Mouse (Mus musculus): ENCODE results near the gene Dnajb5. TPM values are rescaled to one million over a fixed set of nuclear protein-coding genes. Genes with fewer than 3 reads are reported as not detected.

The Dnajb5 gene
- polyA plus RNA-seq, 1 experiment from 2014 or later, result 48.7 TPM

DNA sequence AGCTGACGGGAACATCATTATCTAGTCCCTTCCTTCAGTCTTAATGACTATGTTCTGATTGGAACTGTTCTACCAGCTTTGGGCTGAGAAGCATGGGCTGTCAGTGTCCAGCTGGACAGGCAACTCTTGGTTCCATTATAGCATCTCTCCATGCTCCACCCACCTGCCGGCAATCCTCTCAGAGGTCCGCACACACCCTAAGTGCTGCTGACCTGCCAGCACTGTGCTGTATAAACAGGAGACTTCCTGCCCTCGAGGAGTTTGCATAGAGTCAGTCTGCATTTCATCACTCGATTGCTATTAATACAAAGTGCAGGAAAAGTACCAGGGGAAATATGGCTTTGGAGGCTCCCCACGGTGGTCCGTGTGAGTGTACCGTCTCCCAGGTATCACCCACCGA, 28.9 kb upstream of the Dnajb5 start:
- Histone ChIP-seq H3K9me3 (replicated peaks) (no peaks in the 10 kb centered on the region), H3K36me3 (no peaks in the 10 kb centered on the region), H3K27ac (replicated peaks) (0 out of 2 replicates have a peak overlapping the region, but pooled peaks have one; percentile 45), H3K4me1 (peaks cover 44% of the 10 kb centered on the region), H3K27me3 (replicated peaks) (no peaks in the 10 kb centered on the region), H3K9ac (replicated peaks) (no peak overlapping the region), H3K4me3 (replicated peaks) (no peak overlapping the region), H3K4me2 (no peak overlapping the region)
- 72% methylated on average over 9 of the region's 9 CpGs for WGBS
- no peak for ATAC-seq (ENCODE audit: low FRiP score)

DNA sequence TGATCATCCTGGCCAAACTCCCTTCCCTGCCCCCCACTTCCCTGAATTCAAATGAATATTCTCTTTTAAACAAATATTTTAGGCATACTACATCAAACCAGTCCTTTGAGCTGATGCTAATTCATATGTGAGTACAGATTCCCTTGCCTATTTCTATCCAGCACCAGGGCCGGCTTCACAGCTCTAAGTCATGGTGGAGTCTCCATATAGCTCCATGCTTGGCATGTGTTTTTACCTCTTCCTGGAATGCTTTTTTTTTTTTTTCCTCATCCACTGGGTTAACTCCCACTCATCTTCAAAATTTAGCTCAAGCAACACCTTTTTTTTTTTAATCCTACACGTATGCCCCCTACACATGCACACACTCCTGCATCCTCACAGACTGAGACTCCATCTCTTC, 28.1 kb upstream of the Dnajb5 start:
- peak overlapping the region; percentile 64 for H3K27ac ChIP-seq (replicated peaks)
- WGBS, result 53% methylated on average over 2 of the region's 2 CpGs
- no peaks in the 10 kb centered on the region for H3K27me3 ChIP-seq (replicated peaks)

DNA sequence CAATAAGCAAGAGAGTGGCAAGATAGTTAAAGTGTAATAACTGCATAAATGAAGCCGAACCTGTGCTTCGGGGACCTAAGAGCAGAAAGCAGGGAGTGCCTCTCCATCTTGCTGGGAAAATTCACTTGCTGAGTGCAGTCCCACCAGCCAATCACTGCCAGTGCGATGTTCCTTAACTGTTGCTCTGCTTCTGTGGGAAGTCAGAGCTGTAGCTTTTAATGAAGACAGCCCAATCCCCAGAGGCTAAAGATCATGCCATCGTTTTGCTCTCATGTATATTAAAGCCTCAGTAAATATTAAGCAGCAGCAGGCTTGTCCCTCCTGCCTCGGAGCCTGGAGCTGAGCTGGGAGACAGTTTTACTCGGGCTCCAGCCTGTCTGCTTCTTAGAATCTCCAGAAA, 27.6 kb upstream of the Dnajb5 start:
- peak overlapping the region; percentile 64 for H3K27ac ChIP-seq (replicated peaks)
- H3K4me2 ChIP-seq, result peak overlapping the region; percentile 32
- H3K9me3 ChIP-seq (replicated peaks), result no peaks in the 10 kb centered on the region
- H3K36me3 ChIP-seq, result no peaks in the 10 kb centered on the region
- H3K4me1 ChIP-seq, result peaks cover 39% of the 10 kb centered on the region
- H3K4me3 ChIP-seq (replicated peaks), result peak overlapping the region; percentile 10; the same call in 1 of the 2 replicates
- 41% methylated on average over 6 of the region's 6 CpGs for WGBS
- ATAC-seq (ENCODE audit: low FRiP score), result peak; percentile 62
- no peaks in the 10 kb centered on the region for H3K27me3 ChIP-seq (replicated peaks)
- no peak overlapping the region for H3K9ac ChIP-seq (replicated peaks)

More for the DNA sequence above, 28.1 kb upstream of the Dnajb5 start:
- no peaks in the 10 kb centered on the region for H3K9me3 ChIP-seq (replicated peaks)
- ATAC-seq (ENCODE audit: low FRiP score), result no peak
- no peak overlapping the region for H3K4me3 ChIP-seq (replicated peaks)
- peak overlapping the region; percentile 32; the same call in 1 of the 2 replicates for H3K4me2 ChIP-seq
- H3K36me3 ChIP-seq, result no peaks in the 10 kb centered on the region
- H3K4me1 ChIP-seq, result peaks cover 40% of the 10 kb centered on the region
- no peak overlapping the region for H3K9ac ChIP-seq (replicated peaks)

DNA sequence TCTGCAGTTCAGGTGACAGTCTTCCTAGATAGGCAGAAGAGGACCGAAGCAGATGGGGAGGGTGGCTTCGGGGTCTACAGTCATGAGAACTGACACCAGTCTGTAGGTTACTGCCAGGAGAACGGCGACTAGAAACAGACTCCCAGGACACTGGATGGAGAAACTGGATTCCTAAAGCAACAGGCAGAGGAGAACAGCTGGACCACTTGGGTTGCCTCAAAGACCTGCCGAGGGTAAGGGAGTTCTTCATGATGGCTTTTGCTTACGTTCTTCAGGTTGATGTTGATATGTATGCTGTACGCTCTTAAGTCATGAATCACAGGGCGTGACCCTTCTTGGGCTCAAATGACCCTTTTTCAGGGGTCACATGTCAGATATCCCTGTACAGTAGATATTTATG, 27.2 kb upstream of the Dnajb5 start:
- Histone ChIP-seq H3K4me1 (peaks cover 38% of the 10 kb centered on the region), H3K9ac (replicated peaks) (no peak overlapping the region), H3K36me3 (no peaks in the 10 kb centered on the region), H3K27me3 (replicated peaks) (no peaks in the 10 kb centered on the region), H3K9me3 (replicated peaks) (no peaks in the 10 kb centered on the region), H3K4me3 (replicated peaks) (peak overlapping the region; percentile 10; the same call in 1 of the 2 replicates), H3K4me2 (peak overlapping the region; percentile 32), H3K27ac (replicated peaks) (peak overlapping the region; percentile 64)
- no peak; the same call in 1 of the 2 replicates for ATAC-seq (ENCODE audit: low FRiP score)
- WGBS, result 83% methylated on average over 8 of the region's 8 CpGs

DNA sequence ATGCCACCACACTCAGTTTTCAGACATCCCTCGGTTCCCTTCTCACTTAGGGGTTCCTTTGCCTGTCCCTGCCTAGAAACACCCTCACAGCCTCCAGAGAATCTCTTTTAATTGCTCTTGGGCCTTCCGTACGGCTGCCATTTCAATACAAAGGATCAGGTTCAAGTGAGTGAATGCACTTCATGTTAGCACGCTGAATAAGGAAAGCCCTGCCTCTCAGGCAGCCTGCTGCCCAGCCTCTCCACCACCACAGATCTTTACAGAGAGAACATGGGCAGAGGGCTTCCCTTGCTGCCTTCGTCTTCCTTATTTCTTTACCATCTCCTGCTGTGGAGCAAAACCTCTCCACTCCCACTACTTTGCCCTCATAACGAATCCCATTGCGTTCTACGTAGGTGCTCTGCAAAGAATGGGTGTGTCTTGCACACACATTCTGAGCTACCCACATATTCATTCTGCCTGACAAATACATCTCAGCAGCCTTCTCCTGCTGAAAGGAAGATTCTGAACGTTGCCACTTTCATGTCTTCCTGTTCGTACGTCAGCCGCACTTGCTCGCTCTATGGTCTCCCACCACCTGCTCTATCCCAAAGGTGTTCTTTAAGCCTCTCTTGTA, 25.4 kb upstream of the Dnajb5 start:
- H3K4me3 ChIP-seq (replicated peaks), result no peak overlapping the region
- peak overlapping the region; percentile 32; the same call in 1 of the 2 replicates for H3K4me2 ChIP-seq
- 72% methylated on average over 13 of the region's 13 CpGs for WGBS
- peaks cover 22% of the 10 kb centered on the region for H3K4me1 ChIP-seq
- no peak overlapping the region for H3K27ac ChIP-seq (replicated peaks)
- no peak for ATAC-seq (ENCODE audit: low FRiP score)
- H3K9me3 ChIP-seq (replicated peaks), result no peaks in the 10 kb centered on the region
- H3K36me3 ChIP-seq, result no peaks in the 10 kb centered on the region
- no peaks in the 10 kb centered on the region for H3K27me3 ChIP-seq (replicated peaks)
- H3K9ac ChIP-seq (replicated peaks), result no peak overlapping the region

DNA sequence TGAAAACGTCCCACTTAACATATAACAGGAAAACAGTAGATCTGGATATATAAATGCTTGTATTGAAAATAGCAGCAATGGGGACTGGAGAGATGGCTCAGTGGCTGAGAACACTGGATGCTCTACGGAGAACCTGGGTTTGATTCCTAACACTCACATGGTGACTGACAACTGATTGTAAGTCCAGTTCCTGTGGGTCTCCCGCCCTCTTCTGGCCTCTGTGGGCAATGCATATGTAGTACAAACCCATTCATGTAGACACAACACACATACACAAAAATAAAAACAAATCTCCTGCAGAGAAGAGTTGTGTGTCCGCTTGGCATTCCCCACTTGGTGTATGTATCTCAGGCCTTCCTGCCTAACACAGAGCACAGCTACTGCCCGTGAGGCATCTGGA, 21.4 kb upstream of the Dnajb5 start:
- 84% methylated on average over 5 of the region's 5 CpGs for WGBS

DNA sequence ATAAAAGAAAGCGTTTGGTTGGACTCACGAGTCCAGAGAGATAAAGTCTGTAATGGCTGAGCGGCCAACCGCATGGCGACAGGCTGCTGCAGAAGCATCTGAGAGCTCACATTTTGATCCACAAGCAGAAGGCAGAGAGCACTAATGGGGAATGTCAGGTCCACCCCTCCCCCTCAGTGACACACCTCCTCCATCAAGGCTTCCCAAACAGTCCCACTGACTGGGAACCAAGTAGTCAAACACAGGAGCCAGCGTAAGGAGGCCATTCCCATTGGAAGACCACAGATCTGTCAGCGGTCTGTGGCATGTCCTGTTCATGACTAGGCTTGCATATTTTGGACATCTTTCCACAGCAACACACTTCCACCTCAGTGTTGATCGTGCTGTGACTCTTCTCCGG, 20.7 kb upstream of the Dnajb5 start:
- H3K4me2 ChIP-seq, result no peak overlapping the region
- H3K27me3 ChIP-seq (replicated peaks), result no peaks in the 10 kb centered on the region
- H3K9ac ChIP-seq (replicated peaks), result no peak overlapping the region
- no peaks in the 10 kb centered on the region for H3K9me3 ChIP-seq (replicated peaks)
- WGBS, result 95% methylated on average over 9 of the region's 9 CpGs
- H3K27ac ChIP-seq (replicated peaks), result no peak overlapping the region
- peaks cover 9% of the 10 kb centered on the region for H3K4me1 ChIP-seq
- ATAC-seq (ENCODE audit: low FRiP score), result no peak
- no peaks in the 10 kb centered on the region for H3K36me3 ChIP-seq
- no peak overlapping the region for H3K4me3 ChIP-seq (replicated peaks)

More for the DNA sequence above, 21.4 kb upstream of the Dnajb5 start:
- Histone ChIP-seq H3K4me1 (peaks cover 3% of the 10 kb centered on the region), H3K9me3 (replicated peaks) (no peaks in the 10 kb centered on the region), H3K27me3 (replicated peaks) (no peaks in the 10 kb centered on the region), H3K4me2 (no peak overlapping the region), H3K36me3 (no peaks in the 10 kb centered on the region), H3K9ac (replicated peaks) (no peak overlapping the region), H3K27ac (replicated peaks) (no peak overlapping the region), H3K4me3 (replicated peaks) (no peak overlapping the region)
- no peak for ATAC-seq (ENCODE audit: low FRiP score)

DNA sequence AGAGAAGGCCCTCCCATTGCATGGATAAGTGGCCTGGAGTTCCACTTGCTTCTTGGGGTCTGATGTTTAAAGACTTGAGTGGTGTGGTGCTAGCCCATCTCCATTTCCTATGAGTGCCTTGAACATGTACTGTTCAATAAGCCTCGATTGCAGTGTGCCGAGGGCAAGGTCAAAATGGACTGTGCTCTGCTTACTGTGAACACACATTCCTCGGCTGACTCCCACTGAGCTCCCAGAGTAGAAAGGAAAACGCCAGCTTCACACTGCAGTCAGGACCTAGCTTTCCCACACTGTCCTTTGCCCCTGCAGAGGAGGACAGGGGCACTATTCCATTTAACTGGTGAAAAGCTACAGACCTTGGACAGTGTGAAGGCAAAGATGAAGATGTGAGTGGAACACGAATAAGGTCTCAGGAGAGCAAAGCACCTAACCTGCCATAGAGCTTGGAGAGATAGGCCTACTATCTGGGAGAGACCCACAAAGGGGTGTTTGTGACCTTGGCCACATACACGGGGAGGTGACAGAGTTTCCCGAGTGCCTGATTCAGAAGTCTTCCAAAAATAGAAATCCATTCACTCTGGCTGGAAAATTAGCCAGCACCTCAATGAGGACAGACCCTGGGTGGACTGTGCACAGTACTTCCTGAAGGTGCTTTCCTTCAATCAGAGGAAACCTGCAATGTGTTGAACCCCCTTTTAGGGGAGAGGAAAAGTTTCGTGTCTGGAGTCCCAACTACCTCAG, 17.2 kb upstream of the Dnajb5 start:
- no peak overlapping the region for H3K4me2 ChIP-seq
- H3K9me3 ChIP-seq (replicated peaks), result no peaks in the 10 kb centered on the region
- H3K36me3 ChIP-seq, result peaks cover 9% of the 10 kb centered on the region
- WGBS, result 73% methylated on average over 8 of the region's 8 CpGs
- peaks cover 9% of the 10 kb centered on the region for H3K4me1 ChIP-seq
- H3K4me3 ChIP-seq (replicated peaks), result no peak overlapping the region
- H3K9ac ChIP-seq (replicated peaks), result no peak overlapping the region
- H3K27ac ChIP-seq (replicated peaks), result no peak overlapping the region
- H3K27me3 ChIP-seq (replicated peaks), result no peaks in the 10 kb centered on the region
- no peak for ATAC-seq (ENCODE audit: low FRiP score)

DNA sequence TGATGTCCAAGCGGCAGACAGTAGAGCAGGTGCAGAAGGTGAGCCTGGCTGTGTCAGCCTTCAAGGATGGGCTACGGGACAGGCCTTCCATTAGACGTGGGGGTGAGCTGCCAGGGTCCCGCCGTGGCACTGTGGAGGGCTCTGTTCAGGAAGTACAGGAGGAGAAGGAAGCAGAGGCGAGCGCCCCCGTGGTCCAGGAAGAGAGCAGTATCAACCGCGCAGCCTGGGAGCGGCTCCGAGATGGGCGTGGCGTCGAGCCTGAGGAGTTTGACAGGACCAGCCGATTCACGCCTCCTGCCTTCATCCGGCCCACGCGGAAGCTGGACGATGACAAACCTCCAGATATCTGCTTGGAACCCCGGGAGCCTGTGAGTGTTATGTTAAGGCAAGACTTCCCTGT, 16.0 kb upstream of the Dnajb5 start:
- H3K9ac ChIP-seq (replicated peaks), result 0 out of 2 replicates have a peak overlapping the region, but pooled peaks have one; percentile 10
- no peak for ATAC-seq (ENCODE audit: low FRiP score)

DNA sequence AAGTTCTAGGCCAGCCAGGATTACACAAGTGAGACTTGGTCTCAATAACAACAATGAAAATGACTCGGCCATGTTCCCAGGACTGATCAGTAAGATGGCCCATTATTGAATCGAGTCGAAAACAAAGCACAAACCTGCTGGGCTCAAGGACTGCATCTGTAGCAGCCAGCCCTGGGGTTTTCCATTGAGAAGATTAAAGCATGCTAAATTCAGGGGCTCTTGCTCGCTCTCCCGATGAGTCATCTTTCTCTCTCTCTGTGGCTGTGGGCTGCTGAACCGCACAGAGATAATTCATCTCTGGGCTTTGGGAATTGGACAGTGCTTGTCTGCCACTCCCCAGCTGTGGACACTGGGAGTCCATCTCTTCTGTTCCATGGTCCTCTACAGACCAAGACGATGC, 8.2 kb upstream of the Dnajb5 start:
- Histone ChIP-seq H3K27me3 (replicated peaks) (no peaks in the 10 kb centered on the region), H3K9ac (replicated peaks) (no peak overlapping the region), H3K9me3 (replicated peaks) (no peaks in the 10 kb centered on the region), H3K36me3 (peaks cover 34% of the 10 kb centered on the region), H3K27ac (replicated peaks) (no peak overlapping the region), H3K4me1 (peaks cover 16% of the 10 kb centered on the region), H3K4me3 (replicated peaks) (no peak overlapping the region), H3K4me2 (no peak overlapping the region)
- no peak for ATAC-seq (ENCODE audit: low FRiP score)
- 80% methylated on average over 7 of the region's 7 CpGs for WGBS

More for the DNA sequence above, 16.0 kb upstream of the Dnajb5 start:
- 8% methylated on average over 22 of the region's 22 CpGs for WGBS
- Histone ChIP-seq H3K27me3 (replicated peaks) (no peaks in the 10 kb centered on the region), H3K4me2 (peak overlapping the region; percentile 40), H3K4me1 (peaks cover 9% of the 10 kb centered on the region), H3K36me3 (peaks cover 20% of the 10 kb centered on the region), H3K27ac (replicated peaks) (no peak overlapping the region), H3K9me3 (replicated peaks) (no peaks in the 10 kb centered on the region), H3K4me3 (replicated peaks) (no peak overlapping the region)

DNA sequence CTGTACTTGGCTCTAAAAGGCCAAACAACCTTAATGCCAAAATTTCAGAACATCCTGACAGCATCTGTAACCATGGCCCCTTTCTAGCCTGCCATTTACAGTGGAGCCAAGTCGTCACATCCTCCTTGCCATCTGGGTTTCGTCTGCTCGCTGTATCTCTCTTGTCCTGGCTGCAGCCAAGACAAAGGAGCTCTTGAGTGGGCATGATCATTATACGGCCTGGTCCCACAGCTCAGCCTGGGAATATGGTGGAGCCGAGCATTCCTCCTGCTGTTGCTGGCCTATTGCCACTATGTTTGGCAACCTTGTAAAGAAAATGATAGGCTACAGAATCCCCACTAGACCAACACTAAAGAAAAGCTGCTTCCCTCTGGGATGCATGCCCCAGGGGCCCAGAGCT, 6.3 kb upstream of the Dnajb5 start:
- Histone ChIP-seq H3K4me1 (peaks cover 36% of the 10 kb centered on the region), H3K9me3 (replicated peaks) (no peaks in the 10 kb centered on the region), H3K36me3 (peaks cover 25% of the 10 kb centered on the region), H3K4me2 (no peak overlapping the region), H3K4me3 (replicated peaks) (no peak overlapping the region), H3K27ac (replicated peaks) (peak overlapping the region; percentile 24), H3K9ac (replicated peaks) (no peak overlapping the region), H3K27me3 (replicated peaks) (no peaks in the 10 kb centered on the region)
- WGBS, result 36% methylated on average over 5 of the region's 5 CpGs
- ATAC-seq (ENCODE audit: low FRiP score), result no peak

DNA sequence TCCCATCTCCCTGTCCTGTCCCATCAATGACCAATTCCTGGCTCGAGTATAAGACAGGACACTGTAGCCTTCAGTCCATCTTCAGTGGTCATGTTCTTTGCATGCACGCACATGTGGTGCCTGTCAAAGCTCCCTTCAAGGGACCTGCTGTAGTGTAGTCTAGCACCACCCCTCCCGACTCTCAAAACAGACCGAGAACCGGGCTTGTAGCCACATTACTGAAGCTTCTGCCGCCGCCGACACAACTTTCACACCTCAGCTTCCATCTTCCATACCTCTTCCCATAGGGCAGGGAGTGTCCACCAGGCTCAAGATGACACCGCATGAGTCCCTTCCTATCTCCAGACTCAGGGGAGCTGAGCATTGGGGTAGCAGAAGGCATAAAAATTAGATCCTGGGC, 5.4 kb upstream of the Dnajb5 start:
- H3K4me1 ChIP-seq, result peaks cover 44% of the 10 kb centered on the region
- H3K4me2 ChIP-seq, result no peak overlapping the region
- 89% methylated on average over 9 of the region's 9 CpGs for WGBS
- H3K27me3 ChIP-seq (replicated peaks), result no peaks in the 10 kb centered on the region
- H3K9ac ChIP-seq (replicated peaks), result no peak overlapping the region
- no peak overlapping the region for H3K27ac ChIP-seq (replicated peaks)
- no peak overlapping the region for H3K4me3 ChIP-seq (replicated peaks)
- peaks cover 17% of the 10 kb centered on the region for H3K36me3 ChIP-seq
- no peaks in the 10 kb centered on the region for H3K9me3 ChIP-seq (replicated peaks)
- ATAC-seq (ENCODE audit: low FRiP score), result no peak

Data from neural tube, embryonic 15.5 days (tissue).